Mouse (Mus musculus) left cerebral cortex, adult 9 months (tissue): ENCODE data around the gene Gm3182.
"Not testable (repeated sequence)": the region's sequence is repeated elsewhere in the genome, so short reads cannot be mapped to it uniquely, and the experiment has no call there.

Experiments
- DNase-seq, 2 experiments: peaks; one replicate each; pipeline ENCODE4 v3.0.0; 2022; ENCODE audit warnings: low spot score in 2 of 2

The Gm3182 gene

GRCm38 (mm10) chr14:4481445-4481844 is at the start of gene Gm3182:
TSS of gene Gm3182 (plus strand) at chr14:4481745.
- not testable (repeated sequence) for DNase-seq

GRCm38 (mm10) chr14:4499425-4499824 is 17.9 kb downstream of the Gm3182 start:
- DNase-seq = not testable (repeated sequence)
